Mouse (Mus musculus): ENCODE measurements at regions not wholly inside any gene's neighbourhood (a gene's known extent, or its start where the extent isn't known, plus 50 kb on each side); places are given as distances from the start of the nearest gene placed in this dataset.

GRCm38 (mm10) chr8:8452226-8452625 is 208.8 kb downstream of the Efnb2 start:
- TF ChIP-seq CTCF (conservative IDR thresholded peaks at IDR 0.05; ENCODE audit: low read length) (no peak), NANOG (IDR thresholded peaks at IDR 0.05; ENCODE audit: borderline replicate concordance, low read length) (no peak)

Measured in E14TG2a.4 (cell line).